8 mouse cellular contexts compared by ENCODE assay signal in the genomic region with DNA sequence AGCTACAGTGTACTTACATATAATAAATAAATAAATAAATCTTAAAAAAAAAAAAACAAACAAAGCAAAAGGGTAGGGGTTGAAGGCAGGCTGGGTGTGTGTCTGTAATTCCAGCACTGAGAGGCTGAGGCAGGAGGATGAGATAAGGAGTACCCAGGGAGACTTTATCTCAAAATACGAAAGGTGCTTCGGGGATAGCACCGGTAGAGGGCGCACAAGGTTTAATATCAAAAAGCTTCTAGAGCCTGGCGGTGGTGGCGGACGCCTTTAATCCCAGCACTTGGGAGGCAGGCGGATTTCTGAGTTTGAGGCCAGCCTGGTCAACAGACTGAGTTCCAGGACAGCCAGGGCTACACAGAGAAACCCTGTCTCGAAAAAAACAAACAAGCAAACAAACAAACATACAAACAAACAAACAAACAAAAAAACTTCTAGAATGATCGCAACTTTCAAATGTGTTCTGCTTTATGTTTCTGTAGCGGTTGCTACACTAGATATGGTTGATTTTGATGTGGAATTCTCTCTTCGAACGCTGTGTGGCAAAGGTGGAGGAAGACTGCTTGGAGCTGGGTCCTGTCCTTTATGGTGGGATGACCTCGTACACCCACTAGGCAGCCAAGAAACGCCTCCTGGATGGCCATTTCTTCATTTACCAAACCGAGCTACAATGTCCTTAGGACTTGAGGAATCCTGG. TPM values are rescaled to one million over a fixed set of nuclear protein-coding genes. Genes with fewer than 3 reads are reported as not detected.
DNase-seq lines count a peak whose midpoint lies in the region; ATAC-seq lines count a peak whose summit lies in the region.

No protein-coding gene starts in this region.

- H3K27me3 ChIP-seq in hindbrain, embryonic 12.5 days = no peaks in the 10 kb centered on the region

- H3K9me3 ChIP-seq in hindbrain, embryonic 12.5 days (replicated peaks) = no peaks in the 10 kb centered on the region; the same call in 1 of the 2 replicates

- H3K36me3 ChIP-seq in hindbrain, embryonic 12.5 days = peaks cover 16% of the 10 kb centered on the region

- H3K27ac ChIP-seq in hindbrain, embryonic 12.5 days = peak overlapping the region; percentile 95

- ATAC-seq in hindbrain, embryonic 12.5 days (ENCODE audit: low FRiP score) = peak; percentile 24

- WGBS in hindbrain, embryonic 12.5 days = 3% methylated on average over 16 of the region's 16 CpGs

- H3K4me1 ChIP-seq in hindbrain, embryonic 12.5 days = peaks cover 7% of the 10 kb centered on the region

- peak; percentile 94 for DNase-seq in MN1 (ENCODE audit: low spot score)
- peak; percentile 92 for DNase-seq in cerebellum, adult 9-10 months
- peak; percentile 68 to 95 for DNase-seq in frontal cortex, adult 2 months (ENCODE audit: extremely low spot score in 1 of 2, low spot score in 1 of 2)
- DNase-seq in layer of hippocampus, postnatal 14 days (ENCODE audit: low spot score in 2 of 2) = peak; percentile 84 to 91
- DNase-seq in lung, postnatal 14 days = peak; percentile 92
- peak; percentile 71 for DNase-seq in retina, adult 2 months (ENCODE audit: low read depth, low spot score)
- DNase-seq in thymus, postnatal 36 days = peak; percentile 82 to 86

- peak overlapping the region; percentile 82 for H3K4me3 ChIP-seq in hindbrain, embryonic 12.5 days

- H3K4me2 ChIP-seq in hindbrain, embryonic 12.5 days (replicated peaks) = peak overlapping the region; percentile 82

- peak overlapping the region; percentile 85 for H3K9ac ChIP-seq in hindbrain, embryonic 12.5 days

RNA-seq across cellular contexts. Expression of a gene that starts 0.8 kb away (rescaled TPM):
- 15.8 and 19.0 TPM in 2 replicates for polyA plus RNA-seq in frontal cortex, adult 2 months (2012; rRNA removed)
- 5.5 and 5.9 TPM in 2 replicates for polyA plus RNA-seq in hindbrain, embryonic 12.5 days (2016; fragmentation: Nextera tagmentation; extraction: Ambion mirVana)
- 10 to 100 TPM; 10.2 to 11.0 TPM for total RNA-seq in layer of hippocampus, postnatal 14 days (2021)

RNA-seq across cellular contexts. Expression of a gene that starts 1.0 kb away (rescaled TPM):
- 39.3 and 45.0 TPM in 2 replicates for polyA plus RNA-seq in frontal cortex, adult 2 months (2012; rRNA removed)
- 63.7 and 69.0 TPM in 2 replicates for polyA plus RNA-seq in hindbrain, embryonic 12.5 days (2016; fragmentation: Nextera tagmentation; extraction: Ambion mirVana)
- total RNA-seq in layer of hippocampus, postnatal 14 days (2021) = 10 to 100 TPM; 57.0 to 59.9 TPM

RNA-seq across cellular contexts. Expression of a gene that starts 12.7 kb away (rescaled TPM):
- polyA plus RNA-seq in frontal cortex, adult 2 months (2012; rRNA removed) = 92.3 and 97.1 TPM in 2 replicates
- polyA plus RNA-seq in hindbrain, embryonic 12.5 days (2016; fragmentation: Nextera tagmentation; extraction: Ambion mirVana) = 239 and 249 TPM in 2 replicates
- total RNA-seq in layer of hippocampus, postnatal 14 days (2021) = 100 to 1,000 TPM; 103 TPM

RNA-seq across cellular contexts. Expression of a gene that starts 29.7 kb away (rescaled TPM):
- polyA plus RNA-seq in frontal cortex, adult 2 months (2012; rRNA removed) = 53.0 and 53.8 TPM in 2 replicates
- 29.0 and 29.7 TPM in 2 replicates for polyA plus RNA-seq in hindbrain, embryonic 12.5 days (2016; fragmentation: Nextera tagmentation; extraction: Ambion mirVana)
- 10 to 100 TPM; 46.2 to 46.4 TPM for total RNA-seq in layer of hippocampus, postnatal 14 days (2021)

RNA-seq across cellular contexts. Expression of a gene that starts 32.7 kb away (rescaled TPM):
- polyA plus RNA-seq in frontal cortex, adult 2 months (2012; rRNA removed) = 45.0 and 46.6 TPM in 2 replicates
- 41.4 and 45.5 TPM in 2 replicates for polyA plus RNA-seq in hindbrain, embryonic 12.5 days (2016; fragmentation: Nextera tagmentation; extraction: Ambion mirVana)
- total RNA-seq in layer of hippocampus, postnatal 14 days (2021) = 10 to 100 TPM; 43.3 to 44.1 TPM

Comparison
In these comparisons a context has a peak if more than half of its experiments do, and no peak if none do; other contexts are left out.
1. Peak in every context shown above with its lines: DNase-seq, ATAC-seq, H3K4me3 ChIP-seq and H3K27ac ChIP-seq.